Mouse (Mus musculus) olfactory bulb, adult 2 months (tissue): ENCODE results near the gene Abhd4.

Experiments used
- CTCF ChIP-seq: fragments of 200-500 bp; IDR thresholded peaks from 2 replicates; pipeline ENCODE4 v1.5.1; 2012; ENCODE audit warnings: low read depth, mild to moderate bottlenecking, low read length, moderate library complexity; ENCODE audit not compliant: insufficient read depth
- POLR2A ChIP-seq: fragments of 200-500 bp; IDR thresholded peaks from 2 replicates; pipeline ENCODE4 v1.6.1; 2012; ENCODE audit warnings: mild to moderate bottlenecking, low read depth, low read length, moderate library complexity; ENCODE audit not compliant: insufficient read depth

DNA sequence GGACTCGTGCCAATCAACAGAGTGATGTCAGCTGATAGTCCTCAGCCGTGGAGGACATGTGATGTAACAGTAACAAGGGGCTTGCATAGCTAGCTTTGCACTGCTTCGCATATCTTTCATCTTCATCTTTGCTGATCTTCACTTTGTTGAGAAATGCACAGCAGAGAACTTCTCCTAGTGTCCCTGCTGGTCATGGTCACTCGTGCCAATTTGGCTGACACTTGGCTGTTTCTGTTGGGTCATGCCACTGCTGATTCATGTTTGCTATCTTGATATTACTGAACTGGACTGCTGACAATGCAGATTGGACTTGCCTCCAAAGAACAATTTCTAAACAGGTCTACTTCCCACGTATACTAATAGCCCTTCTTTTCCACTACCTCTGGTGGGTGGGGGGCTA is 46.1 kb downstream of the Abhd4 start:
- TF ChIP-seq CTCF (no peak), POLR2A (no peak)
